8 mouse cellular contexts compared by ENCODE assay signal in genomic region chr7:16816475-16817122, GRCm38 (mm10). TPM values are rescaled to one million over a fixed set of nuclear protein-coding genes. Genes with fewer than 3 reads are reported as not detected.
DNase-seq lines count a peak whose midpoint lies in the region; ATAC-seq lines count a peak whose summit lies in the region.

Gene Fkrp, minus strand, starts transcription at chr7:16816732.

- peak within 1 kb of the TSS; percentile 100 for H3K9ac ChIP-seq in embryonic facial prominence, embryonic 14.5 days (ENCODE audit: low read depth, low read length)
- H3K9ac ChIP-seq in heart, embryonic 13.5 days: peak within 1 kb of the TSS; percentile 99
- H3K9ac ChIP-seq in lung, embryonic 15.5 days: peak within 1 kb of the TSS; percentile 100

- H3K4me3 ChIP-seq in embryonic facial prominence, embryonic 14.5 days (ENCODE audit: low read depth, low read length): peak within 1 kb of the TSS; percentile 99
- peak within 1 kb of the TSS; percentile 98 for H3K4me3 ChIP-seq in heart, embryonic 13.5 days
- H3K4me3 ChIP-seq in lung, embryonic 15.5 days: peak within 1 kb of the TSS; percentile 98

- 0% methylated on average over 24 of the region's 64 CpGs for WGBS in embryonic facial prominence, embryonic 14.5 days
- under 1% methylated on average over 60 of the region's 64 CpGs for WGBS in heart, embryonic 13.5 days
- WGBS in lung, embryonic 15.5 days: under 1% methylated on average over 57 of the region's 64 CpGs

- no peaks in the 10 kb centered on the region for H3K9me3 ChIP-seq in embryonic facial prominence, embryonic 14.5 days (ENCODE audit: control insufficient read depth, low read length)
- no peaks in the 10 kb centered on the region for H3K9me3 ChIP-seq in heart, embryonic 13.5 days
- H3K9me3 ChIP-seq in lung, embryonic 15.5 days: no peaks in the 10 kb centered on the region

- peaks cover 4% of the 10 kb centered on the region for H3K27me3 ChIP-seq in embryonic facial prominence, embryonic 14.5 days (replicated peaks; ENCODE audit: control insufficient read depth, insufficient read depth, low read length)
- peaks cover 17% of the 10 kb centered on the region for H3K27me3 ChIP-seq in heart, embryonic 13.5 days (replicated peaks)
- H3K27me3 ChIP-seq in lung, embryonic 15.5 days: peaks cover 9% of the 10 kb centered on the region

- ATAC-seq in embryonic facial prominence, embryonic 14.5 days (ENCODE audit: low read depth): peak; percentile 62
- peak; percentile 65; the same call in 1 of the 2 replicates for ATAC-seq in heart, embryonic 13.5 days (ENCODE audit: extremely low read depth, insufficient number of reproducible peaks, low FRiP score, low TSS enrichment)
- peak; percentile 76 for ATAC-seq in lung, embryonic 15.5 days (ENCODE audit: borderline replicate concordance, extremely low read depth, low FRiP score, low TSS enrichment)

- H3K36me3 ChIP-seq in embryonic facial prominence, embryonic 14.5 days (ENCODE audit: control insufficient read depth, insufficient read depth, low read length): peaks cover 13% of the 10 kb centered on the region; the same call in 1 of the 2 replicates
- H3K36me3 ChIP-seq in heart, embryonic 13.5 days: peaks cover 26% of the 10 kb centered on the region
- H3K36me3 ChIP-seq in lung, embryonic 15.5 days: peaks cover 15% of the 10 kb centered on the region; the same call in 1 of the 2 replicates

- DNase-seq in CD4-positive, CD25-positive, alpha-beta regulatory T cell, adult 2 months (ENCODE audit: low read depth, low spot score): peak; percentile 67
- peak; percentile 74 for DNase-seq in adrenal gland, postnatal 10 days
- DNase-seq in embryonic facial prominence, embryonic 14.5 days (ENCODE audit: low spot score): peak; percentile 34
- DNase-seq in kidney, postnatal 25 days: peak; percentile 61 to 71
- DNase-seq in retina, embryonic 14.5 days (ENCODE audit: low spot score): peak; percentile 62
- peak; percentile 45 to 49 for DNase-seq in urinary bladder, postnatal 36 days (ENCODE audit: low spot score in 2 of 2)

- H3K4me2 ChIP-seq in embryonic facial prominence, embryonic 14.5 days (ENCODE audit: low read depth, low read length): peak within 1 kb of the TSS; percentile 83
- H3K4me2 ChIP-seq in heart, embryonic 13.5 days: peak within 1 kb of the TSS; percentile 97
- peak within 1 kb of the TSS; percentile 88 for H3K4me2 ChIP-seq in lung, embryonic 15.5 days

- H3K4me1 ChIP-seq in embryonic facial prominence, embryonic 14.5 days (ENCODE audit: control insufficient read depth, insufficient read depth, low read length): peaks cover 41% of the 10 kb centered on the region
- peaks cover 61% of the 10 kb centered on the region for H3K4me1 ChIP-seq in heart, embryonic 13.5 days
- peaks cover 53% of the 10 kb centered on the region for H3K4me1 ChIP-seq in lung, embryonic 15.5 days

- peak within 1 kb of the TSS; percentile 99 for H3K27ac ChIP-seq in embryonic facial prominence, embryonic 14.5 days (replicated peaks; ENCODE audit: low read depth, low read length)
- peak within 1 kb of the TSS; percentile 96 for H3K27ac ChIP-seq in heart, embryonic 13.5 days (replicated peaks)
- H3K27ac ChIP-seq in lung, embryonic 15.5 days: peak within 1 kb of the TSS; percentile 96

RNA-seq across cellular contexts. Expression of gene Fkrp, which starts in this region (rescaled TPM):
- 10 to 100 TPM; 22.4 to 22.6 TPM for total RNA-seq in adrenal gland, postnatal 10 days (2021)
- 28.2 and 28.6 TPM in 2 replicates for polyA plus RNA-seq in embryonic facial prominence, embryonic 14.5 days (2014; fragmentation: Nextera tagmentation; extraction: Ambion mirVana)
- 31.9 and 33.3 TPM in 2 replicates for polyA plus RNA-seq in heart, embryonic 13.5 days (2015; fragmentation: Nextera tagmentation; extraction: Ambion mirVana)
- 28.9 and 30.6 TPM in 2 replicates for polyA plus RNA-seq in lung, embryonic 15.5 days (2015; fragmentation: Nextera tagmentation; extraction: Ambion mirVana)

Comparison
In these comparisons a context has a peak if more than half of its experiments do, and no peak if none do; other contexts are left out.
1. Peak in every context shown above with its lines: DNase-seq, ATAC-seq, H3K4me3 ChIP-seq and H3K27ac ChIP-seq.